Mouse (Mus musculus): ENCODE measurements around the gene Ppil6.

DNA sequence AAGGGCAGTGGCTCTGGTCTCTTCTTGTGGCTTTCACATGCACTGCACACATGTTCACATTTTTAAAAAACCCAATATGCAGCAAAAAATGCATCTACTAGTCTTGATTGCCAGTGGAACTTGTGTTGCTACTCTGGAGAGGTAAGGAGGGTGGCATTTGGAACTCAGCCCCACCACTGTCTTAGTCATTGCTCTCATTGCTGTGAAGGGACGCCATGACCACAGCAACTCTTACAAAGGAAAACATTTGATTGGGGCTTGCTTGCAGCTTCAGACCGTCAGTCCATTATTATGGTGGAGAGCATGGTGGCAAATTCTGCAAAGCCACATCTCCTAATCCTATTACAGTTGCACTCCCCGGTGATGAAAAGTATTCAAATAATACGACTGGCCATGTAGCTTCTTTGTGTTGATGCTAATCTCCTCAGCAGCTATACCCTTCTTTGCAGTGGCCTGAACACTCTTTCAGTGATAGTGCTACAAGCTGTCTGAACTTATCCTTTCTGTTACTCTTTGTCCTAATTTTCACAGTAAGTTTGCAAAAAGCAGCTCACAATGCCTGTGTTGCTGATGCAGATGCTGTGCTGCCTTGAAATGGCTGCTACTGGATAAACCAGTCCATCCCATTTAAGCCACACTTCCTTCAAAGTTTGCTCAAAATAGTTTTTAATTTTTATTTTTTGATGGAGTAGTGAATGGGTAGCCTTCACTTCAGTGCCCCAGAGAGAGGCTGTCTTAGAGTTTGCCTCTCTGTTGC is 47.2 kb downstream of the Ppil6 start:
- TF ChIP-seq CTCF (IDR thresholded peaks at IDR 0.05; ENCODE audit: extremely low read depth, insufficient read depth, insufficient read length, insufficient replicate concordance) (no peak), POLR2A (IDR thresholded peaks at IDR 0.05; ENCODE audit: low read depth, low read length) (no peak)
